Mouse (Mus musculus) forebrain, embryonic 16.5 days (tissue): Measurements from ENCODE around the gene Pfn1. TPM values are rescaled to one million over a fixed set of nuclear protein-coding genes. Genes with fewer than 3 reads are reported as not detected.

Experiments used
- ATAC-seq: fragments of 200-750 bp; cut with Nextera tagmentation; 2 replicates; pipeline ENCODE4 v1.8.0; 2017; ENCODE audit warnings: mild to moderate bottlenecking, moderate library complexity
- H3K27ac ChIP-seq: fragments of 300-500 bp; sonication (generic); 2 replicates; pipeline ENCODE4 v1.5.1; 2014; ENCODE audit warnings: low read length, control low read depth
- H3K27me3 ChIP-seq: fragments of 300-500 bp; sonication (generic); replicated peaks from 2 replicates; pipeline ENCODE4 v1.6.1; 2014; ENCODE audit warnings: low read length; ENCODE audit not compliant: control insufficient read depth, insufficient read depth
- H3K36me3 ChIP-seq: fragments of 300-500 bp; sonication (generic); 2 replicates; pipeline ENCODE4 v1.6.1; 2014; ENCODE audit not compliant: control insufficient read depth, insufficient read depth
- H3K4me1 ChIP-seq: fragments of 300-500 bp; sonication (generic); replicated peaks from 2 replicates; pipeline ENCODE4 v1.6.1; 2014; ENCODE audit warnings: low read length; ENCODE audit not compliant: control insufficient read depth, insufficient read depth
- H3K4me2 ChIP-seq: fragments of 300-500 bp; sonication (generic); 2 replicates; pipeline ENCODE4 v1.6.1; 2014; ENCODE audit warnings: mild to moderate bottlenecking, low read length, control low read depth
- H3K4me3 ChIP-seq: fragments of 300-500 bp; sonication (generic); replicated peaks from 2 replicates; pipeline ENCODE4 v1.5.1; 2014; ENCODE audit warnings: mild to moderate bottlenecking, low read length, control low read depth
- H3K9ac ChIP-seq: fragments of 300-500 bp; sonication (generic); replicated peaks from 2 replicates; pipeline ENCODE4 v1.6.1; 2014; ENCODE audit warnings: low read depth, low read length, control low read depth
- H3K9me3 ChIP-seq: fragments of 300-500 bp; sonication (generic); 2 replicates; pipeline ENCODE4 v1.6.1; 2016; ENCODE audit warnings: low read length; ENCODE audit not compliant: control insufficient read depth
- WGBS: fragments of 180-500 bp; shearing (Covaris S2); extraction: QIAGEN DNeasy Blood & Tissue Kit; methylation state at CpG from one replicate; pipeline ENCODE4 v1.1.7; 2014; 5-methylcytosine and 5-hydroxymethylcytosine counted together
- polyA plus RNA-seq: library from polyadenylated mRNA; unstranded; fragments of >200 nt; fragmentation: Nextera tagmentation; extraction: Ambion mirVana; gene quantifications from 2 replicates; pipeline ENCODE4 v1.2.1, GENCODE M21; 2015

Pfn1 gene
- polyA plus RNA-seq, 1 experiment from 2014 or later: 642 TPM

DNA sequence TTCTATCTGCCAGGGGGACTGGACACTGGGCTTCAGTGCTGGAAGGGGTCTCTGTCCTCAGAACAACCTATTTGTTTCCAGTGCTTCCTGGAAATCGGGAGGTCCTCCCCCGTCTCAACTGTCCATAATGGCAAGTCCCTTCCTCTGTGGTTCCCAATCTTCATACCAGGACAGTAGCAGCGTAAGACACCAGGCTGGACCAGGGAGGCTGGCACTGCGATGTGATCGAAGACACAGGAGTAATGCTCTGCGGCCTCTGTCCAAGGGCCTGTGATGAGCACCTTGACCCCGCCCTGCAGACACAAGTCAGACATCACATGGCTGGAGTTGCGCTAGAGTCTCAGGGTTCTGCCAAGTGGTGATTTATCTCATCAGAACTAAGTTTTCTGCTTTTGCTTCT, 24.9 kb upstream of the Pfn1 start:
- 95% methylated on average over 8 of the region's 8 CpGs for WGBS
- ATAC-seq: no peak
- H3K36me3 ChIP-seq: peaks cover 12% of the 10 kb centered on the region
- H3K9me3 ChIP-seq: no peaks in the 10 kb centered on the region
- H3K4me1 ChIP-seq: peaks cover 9% of the 10 kb centered on the region
- no peak overlapping the region for H3K4me3 ChIP-seq
- no peaks in the 10 kb centered on the region for H3K27me3 ChIP-seq
- no peak overlapping the region for H3K27ac ChIP-seq
- no peak overlapping the region for H3K9ac ChIP-seq
- H3K4me2 ChIP-seq: no peak overlapping the region

DNA sequence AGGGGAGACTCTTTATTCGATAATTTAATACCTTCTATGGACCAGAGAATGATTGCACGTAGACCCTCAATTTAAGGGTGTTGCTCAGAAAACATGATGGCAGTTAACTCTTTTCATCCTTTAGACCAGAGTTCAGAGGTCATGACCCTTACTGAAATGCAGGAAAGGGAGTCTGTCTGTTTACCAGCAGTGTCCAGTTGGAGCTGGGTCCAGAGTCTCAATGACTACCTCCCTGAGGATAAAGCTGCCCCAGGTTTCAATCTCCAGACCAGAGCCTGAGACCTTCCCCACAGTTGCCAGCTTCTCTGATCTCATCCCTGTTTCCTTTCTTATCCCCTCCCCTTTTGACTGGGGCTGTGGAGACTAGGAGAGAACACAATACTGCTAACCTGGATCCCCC, 24.1 kb upstream of the Pfn1 start:
- H3K9me3 ChIP-seq: no peaks in the 10 kb centered on the region
- peaks cover 9% of the 10 kb centered on the region for H3K4me1 ChIP-seq
- H3K27me3 ChIP-seq: no peaks in the 10 kb centered on the region
- H3K9ac ChIP-seq: no peak overlapping the region
- no peak for ATAC-seq
- no peak overlapping the region for H3K4me3 ChIP-seq
- H3K4me2 ChIP-seq: no peak overlapping the region
- 76% methylated on average over 2 of the region's 2 CpGs for WGBS
- no peak overlapping the region for H3K27ac ChIP-seq
- H3K36me3 ChIP-seq: peaks cover 8% of the 10 kb centered on the region

DNA sequence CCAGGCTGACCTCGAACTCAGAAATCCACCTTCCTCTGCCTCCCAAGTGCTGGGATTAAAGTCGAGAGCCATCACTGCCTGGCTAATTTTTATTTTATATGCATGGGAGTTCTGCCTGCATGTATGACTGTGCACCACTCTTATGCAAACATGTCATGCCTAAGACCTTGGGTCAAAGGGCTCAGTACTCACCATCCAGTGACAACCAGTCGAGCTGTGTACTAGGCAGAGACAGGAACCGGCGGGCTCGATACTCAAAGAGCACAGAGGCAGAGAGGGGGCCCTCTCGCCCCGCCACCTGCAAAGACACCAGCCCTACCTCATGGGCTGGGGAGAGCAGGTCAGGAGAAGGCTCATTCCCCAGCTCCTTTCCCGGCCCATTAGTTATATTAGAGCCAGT, 23.6 kb upstream of the Pfn1 start:
- H3K9me3 ChIP-seq: no peaks in the 10 kb centered on the region
- H3K27me3 ChIP-seq: no peaks in the 10 kb centered on the region
- H3K4me1 ChIP-seq: peaks cover 9% of the 10 kb centered on the region
- peaks cover 6% of the 10 kb centered on the region for H3K36me3 ChIP-seq
- WGBS: 81% methylated on average over 9 of the region's 9 CpGs
- no peak overlapping the region for H3K27ac ChIP-seq
- H3K4me3 ChIP-seq: no peak overlapping the region
- no peak overlapping the region for H3K9ac ChIP-seq
- no peak for ATAC-seq
- no peak overlapping the region for H3K4me2 ChIP-seq

DNA sequence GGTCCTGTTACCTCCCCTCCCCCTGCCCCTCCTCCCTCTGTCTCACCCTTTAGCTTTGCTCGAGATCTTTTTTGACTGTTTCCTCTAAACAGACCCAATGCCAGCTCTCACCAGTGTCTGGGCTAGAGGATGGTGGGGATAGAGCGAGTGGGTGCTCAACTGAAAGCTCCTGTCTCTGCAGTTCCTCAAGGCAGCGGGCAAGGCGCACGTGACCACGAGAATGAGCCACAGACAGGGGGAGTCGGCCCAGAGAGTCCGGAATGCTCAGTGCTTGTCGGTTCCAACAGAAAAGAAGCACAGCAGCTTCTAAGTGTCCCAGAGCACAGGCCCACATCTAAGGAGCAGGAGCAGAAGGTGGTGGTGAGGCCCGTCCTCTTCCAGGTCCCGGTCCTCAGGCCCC, 20.1 kb upstream of the Pfn1 start:
- Histone ChIP-seq H3K36me3 (peaks cover 3% of the 10 kb centered on the region), H3K4me3 (no peak overlapping the region), H3K4me1 (peaks cover 13% of the 10 kb centered on the region), H3K27me3 (no peaks in the 10 kb centered on the region), H3K9me3 (no peaks in the 10 kb centered on the region), H3K27ac (no peak overlapping the region), H3K4me2 (no peak overlapping the region), H3K9ac (no peak overlapping the region)
- ATAC-seq: no peak
- 70% methylated on average over 11 of the region's 11 CpGs for WGBS

DNA sequence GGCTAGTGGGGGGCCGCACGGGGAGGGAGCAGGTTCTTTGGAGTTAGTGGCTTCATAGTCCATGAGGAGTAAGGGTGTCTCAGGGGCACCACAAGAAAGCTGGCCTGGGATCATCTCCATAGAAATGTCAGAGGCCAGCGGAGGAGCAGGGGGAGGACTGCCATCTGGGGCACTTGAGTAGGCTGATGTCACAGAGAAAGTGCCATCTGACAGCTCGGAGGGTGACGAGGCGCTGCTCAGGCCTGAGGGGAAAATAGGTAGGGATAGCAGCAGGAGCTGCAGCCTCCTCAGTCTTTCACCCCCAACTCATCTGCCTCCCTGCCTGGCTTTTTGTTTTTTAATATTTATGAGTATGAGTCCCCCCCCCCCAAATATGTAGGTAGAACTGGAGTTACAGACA, 19.6 kb upstream of the Pfn1 start:
- Histone ChIP-seq H3K9me3 (no peaks in the 10 kb centered on the region), H3K4me2 (no peak overlapping the region), H3K4me1 (peaks cover 13% of the 10 kb centered on the region), H3K27me3 (no peaks in the 10 kb centered on the region), H3K27ac (no peak overlapping the region), H3K4me3 (no peak overlapping the region), H3K9ac (no peak overlapping the region), H3K36me3 (no peaks in the 10 kb centered on the region; the same call in 1 of the 2 replicates)
- WGBS: 58% methylated on average over 6 of the region's 6 CpGs
- no peak for ATAC-seq

DNA sequence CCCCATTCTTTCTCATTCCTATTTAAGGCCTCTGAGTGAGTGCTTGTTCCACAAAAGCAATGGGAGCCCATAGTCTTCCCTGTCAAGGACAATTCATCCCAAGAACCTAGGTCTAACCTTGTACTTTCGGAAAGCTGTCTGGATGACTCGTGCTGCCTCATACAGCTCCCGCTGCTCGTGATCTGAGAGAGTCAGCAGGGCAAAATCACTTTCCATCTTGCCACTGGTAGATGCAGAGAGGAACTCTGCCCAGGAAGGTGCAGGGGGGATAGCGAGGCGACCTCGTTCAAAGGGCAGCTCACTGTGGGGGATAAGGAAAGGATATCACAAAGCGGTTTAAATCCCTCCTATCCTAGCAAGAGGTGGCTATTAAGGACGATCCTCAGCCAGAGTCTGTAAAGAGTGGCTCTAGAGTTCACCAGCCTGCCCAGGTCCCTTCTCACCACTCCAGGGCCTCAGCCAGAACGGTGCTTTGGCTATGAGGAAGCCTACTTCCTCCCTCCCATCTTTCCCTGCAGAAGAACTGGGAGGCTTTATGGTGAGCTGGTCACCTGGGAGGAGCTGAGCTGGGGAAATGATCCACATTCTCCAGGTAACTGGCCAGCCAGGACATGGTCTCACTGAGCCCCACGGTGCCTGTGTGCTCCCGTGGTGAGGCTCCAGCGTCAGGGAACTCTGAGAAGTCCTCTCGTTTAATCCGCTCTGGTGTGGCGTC, 17.0 kb upstream of the Pfn1 start:
- WGBS: 81% methylated on average over 16 of the region's 16 CpGs
- no peak overlapping the region for H3K4me2 ChIP-seq

DNA sequence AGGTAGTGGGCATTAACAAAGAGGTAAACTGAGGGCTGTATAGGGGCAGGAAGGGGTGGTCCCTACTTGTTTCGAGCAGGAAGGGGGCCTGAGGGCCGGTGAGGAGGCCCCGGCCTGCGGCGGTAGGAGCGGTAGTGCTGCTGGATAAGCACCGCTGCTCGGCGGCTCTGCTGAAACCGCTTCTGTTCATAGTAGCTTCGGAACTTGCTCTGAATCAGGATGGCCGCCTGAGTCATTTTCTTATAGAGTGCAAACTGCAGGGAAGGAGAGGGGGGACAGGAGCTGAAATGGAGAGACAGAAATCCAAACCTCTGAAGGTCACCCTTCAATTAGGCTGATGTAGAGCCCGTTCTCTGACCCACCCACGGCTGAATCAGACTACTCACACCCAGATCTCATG, 16.0 kb upstream of the Pfn1 start:
- Histone ChIP-seq H3K4me1 (peaks cover 24% of the 10 kb centered on the region), H3K27ac (peak overlapping the region; percentile 97), H3K4me3 (peak overlapping the region; percentile 66), H3K36me3 (no peaks in the 10 kb centered on the region; the same call in 1 of the 2 replicates), H3K4me2 (peak overlapping the region; percentile 85), H3K9ac (peak overlapping the region; percentile 63), H3K27me3 (no peaks in the 10 kb centered on the region), H3K9me3 (no peaks in the 10 kb centered on the region)
- WGBS: 38% methylated on average over 14 of the region's 14 CpGs
- ATAC-seq: no peak

More for the DNA sequence above, 17.0 kb upstream of the Pfn1 start:
- H3K36me3 ChIP-seq: no peaks in the 10 kb centered on the region; the same call in 1 of the 2 replicates
- ATAC-seq: no peak
- H3K27ac ChIP-seq: no peak overlapping the region
- H3K9ac ChIP-seq: no peak overlapping the region
- H3K9me3 ChIP-seq: no peaks in the 10 kb centered on the region
- H3K4me1 ChIP-seq: peaks cover 24% of the 10 kb centered on the region
- H3K27me3 ChIP-seq: no peaks in the 10 kb centered on the region
- no peak overlapping the region for H3K4me3 ChIP-seq

DNA sequence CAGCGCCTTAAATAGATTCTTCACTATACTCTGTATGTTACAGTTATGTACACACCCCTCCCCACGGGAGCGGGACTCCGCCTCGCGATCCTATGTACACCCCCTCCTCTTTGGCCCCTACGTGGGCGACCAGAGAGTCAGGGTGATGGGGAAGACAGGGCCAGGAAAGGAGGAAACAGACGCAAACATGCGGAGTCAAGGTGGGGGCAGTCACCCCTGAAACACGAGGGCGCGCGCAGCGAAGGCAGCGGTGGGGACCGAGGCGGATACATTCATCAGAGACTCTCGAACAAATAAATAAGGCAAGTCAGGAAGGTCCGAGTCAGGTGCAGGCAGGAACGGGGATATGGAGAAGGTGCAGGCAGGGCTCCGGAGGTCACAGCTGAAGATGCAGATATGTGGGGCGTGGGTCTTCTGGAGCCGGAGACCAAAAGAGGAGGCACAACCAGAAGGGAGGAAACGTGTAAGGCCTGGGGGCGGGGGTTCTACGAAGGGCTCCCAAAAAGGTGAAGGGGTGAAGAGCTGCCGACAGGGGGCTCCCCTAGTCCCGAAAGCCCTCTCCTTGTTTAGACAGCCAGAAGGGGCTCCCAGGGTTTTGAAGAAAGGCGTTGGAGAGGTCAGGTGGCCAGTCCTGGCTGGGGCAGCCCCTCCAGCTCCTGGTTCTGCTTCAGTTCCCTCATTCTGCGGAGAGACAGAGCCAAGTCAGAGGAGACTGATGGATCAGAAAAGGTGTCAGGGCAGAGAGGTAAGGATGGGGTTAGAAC, 15.3 kb upstream of the Pfn1 start:
- Histone ChIP-seq H3K27me3 (no peaks in the 10 kb centered on the region), H3K4me2 (peak overlapping the region; percentile 85), H3K9me3 (no peaks in the 10 kb centered on the region), H3K27ac (peak overlapping the region; percentile 97), H3K4me3 (peak overlapping the region; percentile 66), H3K4me1 (peaks cover 24% of the 10 kb centered on the region), H3K36me3 (peaks cover 5% of the 10 kb centered on the region), H3K9ac (peak overlapping the region; percentile 63)
- WGBS: 0% methylated on average over 31 of the region's 31 CpGs
- peak; percentile 26 for ATAC-seq

DNA sequence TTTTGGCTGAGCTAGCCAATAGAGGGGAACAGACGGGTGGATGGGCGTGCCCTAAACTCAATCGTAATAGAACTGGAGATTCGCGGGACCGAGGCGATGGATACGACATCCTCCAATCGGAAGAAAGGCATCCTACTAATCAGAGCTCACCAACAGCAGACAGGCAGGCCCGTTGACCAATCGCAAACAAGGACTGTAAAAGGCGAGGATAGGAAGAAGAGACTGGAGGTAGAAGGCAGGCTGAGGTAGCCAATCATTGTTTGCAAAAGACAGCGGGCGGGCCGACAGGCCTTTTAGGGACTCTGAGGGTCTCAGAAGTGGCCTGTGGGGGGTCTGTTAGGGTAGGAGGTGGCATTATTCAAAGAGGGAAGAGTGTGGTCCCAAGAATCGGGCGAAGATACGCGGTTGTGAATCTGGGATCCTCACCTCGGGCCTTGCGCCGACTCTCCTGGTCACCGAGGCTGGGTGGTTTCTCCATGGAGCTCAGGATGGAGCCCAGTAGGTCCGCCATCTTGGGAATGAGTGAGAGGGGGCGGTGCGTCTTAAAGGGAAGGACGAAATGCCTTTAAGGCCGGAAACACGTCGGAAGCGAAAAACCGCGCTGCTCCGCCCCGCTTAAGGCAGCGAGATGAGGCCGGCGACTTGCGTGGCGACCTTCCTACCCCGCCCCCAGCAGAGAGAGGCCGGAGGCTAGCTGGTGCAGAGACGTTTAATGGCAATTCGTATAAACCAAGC, 14.5 kb upstream of the Pfn1 start, which contains the start of gene Spag7:
Spag7 (minus strand) TSS at position 646 of the 735 bp plus-strand sequence.
- H3K4me1 ChIP-seq: peaks cover 24% of the 10 kb centered on the region
- no peaks in the 10 kb centered on the region for H3K9me3 ChIP-seq
- peak; percentile 97 for ATAC-seq
- H3K27me3 ChIP-seq: no peaks in the 10 kb centered on the region
- peak within 1 kb of the TSS; percentile 97 for H3K27ac ChIP-seq
- peak within 1 kb of the TSS; percentile 85 for H3K4me2 ChIP-seq
- H3K4me3 ChIP-seq: peak within 1 kb of the TSS; percentile 66
- H3K9ac ChIP-seq: peak within 1 kb of the TSS; percentile 63
- under 1% methylated on average over 44 of the region's 44 CpGs for WGBS
- H3K36me3 ChIP-seq: peaks cover 12% of the 10 kb centered on the region
